Mouse (Mus musculus) stomach, embryonic 14.5 days (tissue): ENCODE data around the gene Rnf225. TPM values are rescaled to one million over a fixed set of nuclear protein-coding genes. Genes with fewer than 3 reads are reported as not detected.
A peak's percentile ranks its signal among the peaks of the same experiment; 100 is the strongest.
"Not testable (repeated sequence)": the region's sequence is repeated elsewhere in the genome, so short reads cannot be mapped to it uniquely, and the experiment has no call there.

ENCODE experiments used
- ATAC-seq: fragments of 200-750 bp; cut with Nextera tagmentation; 2 replicates; pipeline ENCODE4 v1.8.0; 2017; ENCODE audit warnings: low read depth, moderate TSS enrichment; ENCODE audit not compliant: insufficient number of reproducible peaks, insufficient read depth, low FRiP score
- H3K27ac ChIP-seq: fragments of 300-500 bp; sonication (generic); 2 replicates; pipeline ENCODE4 v1.5.1; 2014; ENCODE audit warnings: mild to moderate bottlenecking, low read length, moderate library complexity, mixed read lengths
- H3K27me3 ChIP-seq: fragments of 300-500 bp; sonication (generic); 2 replicates; pipeline ENCODE4 v1.6.1; 2014; ENCODE audit warnings: low read length, control low read depth, mixed read lengths; ENCODE audit not compliant: control insufficient read depth, insufficient read depth
- H3K36me3 ChIP-seq: fragments of 300-500 bp; sonication (generic); 2 replicates; pipeline ENCODE4 v1.6.1; 2014; ENCODE audit warnings: mild to moderate bottlenecking, control low read depth, low read length, moderate library complexity, mixed read lengths; ENCODE audit not compliant: control insufficient read depth, insufficient read depth
- H3K4me1 ChIP-seq: fragments of 300-500 bp; sonication (generic); 2 replicates; pipeline ENCODE4 v1.6.1; 2014; ENCODE audit warnings: low read length, control low read depth, mixed read lengths; ENCODE audit not compliant: control insufficient read depth, insufficient read depth
- H3K4me2 ChIP-seq: fragments of 300-500 bp; sonication (generic); replicated peaks from 2 replicates; pipeline ENCODE4 v1.6.1; 2014; ENCODE audit warnings: low read depth, low read length, control low read depth
- H3K4me3 ChIP-seq: fragments of 300-500 bp; sonication (generic); 2 replicates; pipeline ENCODE4 v1.5.1; 2014; ENCODE audit warnings: low read depth, low read length, control low read depth
- H3K9ac ChIP-seq: fragments of 300-500 bp; sonication (generic); replicated peaks from 2 replicates; pipeline ENCODE4 v1.6.1; 2014; ENCODE audit warnings: low read depth, mild to moderate bottlenecking, control low read depth, low read length, moderate library complexity, mixed read lengths
- H3K9me3 ChIP-seq: fragments of 300-500 bp; sonication (generic); 2 replicates; pipeline ENCODE4 v1.6.1; 2016; ENCODE audit warnings: low read depth, low read length, control low read depth; ENCODE audit not compliant: control insufficient read depth
- WGBS: fragments of 180-500 bp; shearing (Covaris S2); extraction: QIAGEN DNeasy Blood & Tissue Kit; methylation state at CpG from one replicate; pipeline ENCODE4 v1.1.7; 2014; 5-methylcytosine and 5-hydroxymethylcytosine counted together
- polyA plus RNA-seq: library from polyadenylated mRNA; unstranded; fragments of >200 nt; fragmentation: Nextera tagmentation; extraction: Ambion mirVana; gene quantifications from 2 replicates; pipeline ENCODE4 v1.2.1, GENCODE M21; 2014

Rnf225 gene
- 0.97 and 1.4 TPM in 2 replicates for polyA plus RNA-seq

- Histone ChIP-seq H3K27me3 (no peaks in the 10 kb centered on the region), H3K27ac (no peak within 1 kb of the TSS), H3K4me2 (peak within 1 kb of the TSS; percentile 72), H3K36me3 (peaks cover 40% of the 10 kb centered on the region), H3K4me1 (peaks cover 16% of the 10 kb centered on the region), H3K9ac (peak within 1 kb of the TSS; percentile 40), H3K9me3 (no peaks in the 10 kb centered on the region), H3K4me3 (peak within 1 kb of the TSS; percentile 31)
- peak; percentile 82 for ATAC-seq
- 21% methylated on average over 8 of the region's 8 CpGs for WGBS
Observed at GRCm38 (mm10) chr7:12927191-12927680, at the start of gene Rnf225. TSS of gene Rnf225 (plus strand) at chr7:12927416.

- H3K27me3 ChIP-seq, result no peaks in the 10 kb centered on the region
- H3K27ac ChIP-seq, result no peak overlapping the region
- no peak overlapping the region for H3K4me3 ChIP-seq
- no peaks in the 10 kb centered on the region for H3K9me3 ChIP-seq
- peaks cover 7% of the 10 kb centered on the region; the same call in 1 of the 2 replicates for H3K4me1 ChIP-seq
- H3K9ac ChIP-seq, result no peak overlapping the region
- no peaks in the 10 kb centered on the region for H3K36me3 ChIP-seq
- H3K4me2 ChIP-seq, result no peak overlapping the region
- no peak for ATAC-seq
Observed at GRCm38 (mm10) chr7:12880036-12880435, 47.2 kb upstream of the Rnf225 start.

- H3K9me3 ChIP-seq, H3K9ac ChIP-seq, H3K27me3 ChIP-seq, H3K4me1 ChIP-seq, ATAC-seq, H3K36me3 ChIP-seq, H3K27ac ChIP-seq: not testable (repeated sequence)
- peak overlapping the region; percentile 74 for H3K4me3 ChIP-seq
- H3K4me2 ChIP-seq, result peak overlapping the region; percentile 43; the same call in 1 of the 2 replicates
- WGBS, result 50% methylated on average over 8 of the region's 8 CpGs
Observed at GRCm38 (mm10) chr7:12880497-12880896, 46.7 kb upstream of the Rnf225 start.

GRCm38 (mm10) chr7:12880911-12881660 lies 46.1 kb upstream of the Rnf225 start, which contains the start of gene Zfp128:
TSS of gene Zfp128 (plus strand) at chr7:12881177.
- under 1% methylated on average over 35 of the region's 35 CpGs for WGBS
- Histone ChIP-seq H3K4me2 (peak within 1 kb of the TSS; percentile 88), H3K27ac (no peak within 1 kb of the TSS), H3K27me3 (no peaks in the 10 kb centered on the region), H3K4me3 (peak within 1 kb of the TSS; percentile 74), H3K4me1 (peaks cover 7% of the 10 kb centered on the region; the same call in 1 of the 2 replicates), H3K9me3 (no peaks in the 10 kb centered on the region), H3K9ac (peak within 1 kb of the TSS; percentile 63), H3K36me3 (peaks cover 9% of the 10 kb centered on the region)
- ATAC-seq, result peak; percentile 100

GRCm38 (mm10) chr7:12886563-12887266 lies 40.5 kb upstream of the Rnf225 start:
- no peak overlapping the region for H3K9ac ChIP-seq
- WGBS, result 91% methylated on average over 12 of the region's 12 CpGs
- H3K9me3 ChIP-seq, result no peaks in the 10 kb centered on the region
- peaks cover 37% of the 10 kb centered on the region for H3K36me3 ChIP-seq
- no peak overlapping the region for H3K4me2 ChIP-seq
- no peak overlapping the region for H3K4me3 ChIP-seq
- no peak overlapping the region for H3K27ac ChIP-seq
- peaks cover 4% of the 10 kb centered on the region; the same call in 1 of the 2 replicates for H3K4me1 ChIP-seq
- no peaks in the 10 kb centered on the region for H3K27me3 ChIP-seq
- no peak for ATAC-seq

GRCm38 (mm10) chr7:12887585-12887984 lies 39.6 kb upstream of the Rnf225 start:
- peaks cover 37% of the 10 kb centered on the region for H3K36me3 ChIP-seq
- WGBS, result 93% methylated on average over 5 of the region's 5 CpGs
- no peak overlapping the region for H3K27ac ChIP-seq
- no peak overlapping the region for H3K4me3 ChIP-seq
- no peaks in the 10 kb centered on the region for H3K9me3 ChIP-seq
- no peak overlapping the region for H3K9ac ChIP-seq
- no peaks in the 10 kb centered on the region for H3K27me3 ChIP-seq
- no peak overlapping the region for H3K4me2 ChIP-seq
- no peak for ATAC-seq
- H3K4me1 ChIP-seq, result no peaks in the 10 kb centered on the region

- no peaks in the 10 kb centered on the region for H3K9me3 ChIP-seq
- ATAC-seq, result no peak
- no peak overlapping the region for H3K4me2 ChIP-seq
- H3K9ac ChIP-seq, result no peak overlapping the region
- H3K4me3 ChIP-seq, result no peak overlapping the region
- WGBS, result 91% methylated on average over 14 of the region's 14 CpGs
- no peak overlapping the region for H3K27ac ChIP-seq
- no peaks in the 10 kb centered on the region for H3K4me1 ChIP-seq
- peaks cover 30% of the 10 kb centered on the region for H3K36me3 ChIP-seq
- no peaks in the 10 kb centered on the region for H3K27me3 ChIP-seq
Observed at GRCm38 (mm10) chr7:12890928-12891327, 36.3 kb upstream of the Rnf225 start.

GRCm38 (mm10) chr7:12891334-12891733 lies 35.9 kb upstream of the Rnf225 start:
- no peak for ATAC-seq
- Histone ChIP-seq H3K27ac (no peak overlapping the region), H3K27me3 (no peaks in the 10 kb centered on the region), H3K9me3 (no peaks in the 10 kb centered on the region), H3K9ac (no peak overlapping the region), H3K4me1 (no peaks in the 10 kb centered on the region), H3K4me2 (no peak overlapping the region), H3K36me3 (peaks cover 26% of the 10 kb centered on the region), H3K4me3 (no peak overlapping the region)
- WGBS, result 77% methylated on average over 1 of the region's 1 CpGs
